Mouse (Mus musculus) cerebellum, adult 2 months (tissue): ENCODE results near the gene 2210408I21Rik.

Experiments
- CTCF ChIP-seq: fragments of 200-500 bp; IDR thresholded peaks from 2 replicates; pipeline ENCODE4 v1.5.1; 2011; ENCODE audit warnings: low read depth, mild to moderate bottlenecking, control low read depth, low read length, moderate library complexity, borderline replicate concordance; ENCODE audit not compliant: insufficient read depth
- POLR2A ChIP-seq: fragments of 200-500 bp; IDR thresholded peaks from 2 replicates; pipeline ENCODE4 v1.6.1; 2011; ENCODE audit warnings: low read length, control low read depth, borderline replicate concordance; ENCODE audit not compliant: insufficient read depth

DNA sequence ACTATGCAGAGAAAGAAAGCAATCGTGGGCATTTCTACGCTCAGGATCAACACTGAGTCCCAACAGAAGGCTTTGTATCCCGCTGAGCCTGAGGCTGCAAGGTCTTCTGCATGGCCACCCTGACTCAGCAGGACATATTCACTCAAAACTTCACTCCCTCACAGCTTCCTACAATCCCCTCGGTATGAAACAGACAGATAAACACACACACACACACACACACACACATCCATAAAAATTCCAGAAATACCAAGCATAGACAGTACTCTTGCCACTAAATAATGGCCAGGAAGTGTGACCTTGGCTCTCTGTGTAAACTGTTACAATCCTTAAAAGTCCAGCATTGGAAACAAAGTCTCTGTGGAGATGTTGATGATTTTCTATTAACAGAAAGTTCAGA is 458.7 kb downstream of the 2210408I21Rik start:
- no peak for TF ChIP-seq CTCF
- no peak for TF ChIP-seq POLR2A
